Mouse (Mus musculus) MEL (cell line): Measurements from ENCODE around the gene Fyttd1.

ENCODE experiments used
- CTCF ChIP-seq, 3 experiments: IDR thresholded peaks in 2 of 3; conservative IDR thresholded peaks in 1 of 3; 2 replicates each; pipeline ENCODE4 v1.5.1; 2011 to 2012; ENCODE audit warnings: low read length in 3 of 3, low read depth in 2 of 3, mild to moderate bottlenecking in 2 of 3, improper control_type of control experiment in 1 of 3, inconsistent platforms in 1 of 3, mixed read lengths in 1 of 3, moderate library complexity in 1 of 3; ENCODE audit not compliant: control insufficient read depth in 1 of 3, insufficient read depth in 1 of 3, poor library complexity in 1 of 3, severe bottlenecking in 1 of 3
- POLR2A ChIP-seq, 2 experiments: IDR thresholded peaks; 2 replicates each; pipeline ENCODE4 v1.6.1; 2011 to 2012; ENCODE audit warnings: low read length in 2 of 2, mild to moderate bottlenecking in 2 of 2, control low read depth in 1 of 2, improper control_type of control experiment in 1 of 2, low read depth in 1 of 2, moderate library complexity in 1 of 2; ENCODE audit not compliant: control insufficient read depth in 1 of 2, insufficient read depth in 1 of 2, poor library complexity in 1 of 2
- TBP ChIP-seq: IDR thresholded peaks from 2 replicates; pipeline ENCODE4 v1.8.0; 2011; ENCODE audit warnings: low read depth, low read length, improper control_type of control experiment

- TF ChIP-seq TBP (no peak), CTCF (IDR thresholded peaks at IDR 0.05 in 2 of 3, conservative IDR thresholded peaks at IDR 0.05 in 1 of 3; ENCODE audit: control insufficient read depth in 1 of 3, insufficient read depth in 1 of 3, low read depth in 2 of 3, low read length in 3 of 3, poor library complexity in 1 of 3, severe bottlenecking in 1 of 3) (no peak), POLR2A (IDR thresholded peaks at IDR 0.05; ENCODE audit: control insufficient read depth in 1 of 2, insufficient read depth in 1 of 2, low read depth in 1 of 2, low read length in 2 of 2, poor library complexity in 1 of 2) (no peak)
Measured at GRCm38 (mm10) chr16:32853492-32854049, 23.7 kb upstream of the Fyttd1 start.
